Mouse (Mus musculus) embryonic fibroblast, embryonic 13.5 days (primary cell): ENCODE data around the gene Tor1aip1. TPM values are rescaled to one million over a fixed set of nuclear protein-coding genes. Genes with fewer than 3 reads are reported as not detected.

Experiments
- H3K27ac ChIP-seq: 2 replicates; pipeline ENCODE4 v1.5.1; 2012; ENCODE audit warnings: low read length, control low read depth, inconsistent platforms; ENCODE audit not compliant: insufficient read depth
- H3K4me1 ChIP-seq: 2 replicates; pipeline ENCODE4 v1.6.1; 2011; ENCODE audit warnings: low read length; ENCODE audit not compliant: control insufficient read depth, insufficient read depth
- H3K4me3 ChIP-seq: 2 replicates; pipeline ENCODE4 v1.5.1; 2011; ENCODE audit warnings: mild to moderate bottlenecking, control low read depth, low read length; ENCODE audit not compliant: insufficient read depth
- CTCF ChIP-seq: IDR thresholded peaks from 2 replicates; pipeline ENCODE4 v1.5.1; 2011; ENCODE audit warnings: mild to moderate bottlenecking, control low read depth, low read length, moderate library complexity, borderline replicate concordance; ENCODE audit not compliant: insufficient read depth
- POLR2A ChIP-seq: IDR thresholded peaks from 2 replicates; pipeline ENCODE4 v1.6.1; 2011; ENCODE audit warnings: low read depth, mild to moderate bottlenecking, control low read depth, low read length, moderate library complexity
- polyA plus RNA-seq: library from polyadenylated mRNA; stranded (reverse); fragments of >200 nt; gene quantifications from 2 replicates; pipeline ENCODE4 v1.2.4, GENCODE M21; 2011; ENCODE audit warnings: low read depth; ENCODE audit not compliant: missing spikeins, insufficient read length

Tor1aip1 gene
- polyA plus RNA-seq, 1 experiment, result 77.9 TPM

GRCm38 (mm10) chr1:155973068-155973718 lies 63.1 kb downstream of the Tor1aip1 start, which contains the start of gene Cep350:
Gene Cep350 (minus strand): TSS chr1:155973255.
- H3K4me3 ChIP-seq, result peak within 1 kb of the TSS; percentile 91
- H3K4me1 ChIP-seq, result 0 out of 2 replicates have a peak, but pooled peaks cover 3% of the 10 kb centered on the region
- H3K27ac ChIP-seq, result peak within 1 kb of the TSS; percentile 75
- TF ChIP-seq POLR2A (peak; percentile 76), CTCF (no peak)

GRCm38 (mm10) chr1:155972146-155973067 lies 63.9 kb downstream of the Tor1aip1 start:
- no peak overlapping the region for H3K27ac ChIP-seq
- no peak for TF ChIP-seq POLR2A
- no peak for TF ChIP-seq CTCF
- peak overlapping the region; percentile 91 for H3K4me3 ChIP-seq
- H3K4me1 ChIP-seq, result 0 out of 2 replicates have a peak, but pooled peaks cover 3% of the 10 kb centered on the region

Other genes starting within 250 kb of the Tor1aip1 start
- gene Qsox1, start 223.6 kb downstream of the Tor1aip1 start, polyA plus RNA-seq, result 208 and 309 TPM in 2 replicates
- gene Cep350, start 63.2 kb downstream of the Tor1aip1 start, polyA plus RNA-seq, result 32.4 and 34.6 TPM in 2 replicates
- gene Tor1aip2, start 1.1 kb downstream of the Tor1aip1 start, polyA plus RNA-seq, result 161 and 181 TPM in 2 replicates
- not detected in 2 replicates for gene Fam163a, start 168.5 kb upstream of the Tor1aip1 start, polyA plus RNA-seq